Mouse (Mus musculus): ENCODE measurements around the gene Dcaf1. TPM values are rescaled to one million over a fixed set of nuclear protein-coding genes. Genes with fewer than 3 reads are reported as not detected.
A peak's percentile ranks its signal among the peaks of the same experiment; 100 is the strongest.

Gene Dcaf1
- polyA plus RNA-seq (2012; rRNA removed): 7.5 and 8.5 TPM in 2 replicates

- under 1% methylated on average over 62 of the region's 71 CpGs for WGBS
- H3K4me1 ChIP-seq (ENCODE audit: control insufficient read depth, insufficient read depth, insufficient read length): peaks cover 2% of the 10 kb centered on the region; the same call in 1 of the 2 replicates
Measured at GRCm38 (mm10) chr9:106821618-106822380, at the start of gene Dcaf1. Gene Dcaf1, plus strand, starts transcription at chr9:106821874.

GRCm38 (mm10) chr9:106776116-106776515, 45.6 kb upstream of the Dcaf1 start:
- TF ChIP-seq CTCF (IDR thresholded peaks at IDR 0.05; ENCODE audit: extremely low read depth, insufficient read depth, insufficient read length, insufficient replicate concordance) (no peak), POLR2A (IDR thresholded peaks at IDR 0.05; ENCODE audit: low read depth, low read length) (no peak)
- no peaks in the 10 kb centered on the region for H3K27me3 ChIP-seq (ENCODE audit: control insufficient read depth, insufficient read depth, low read length)
- no peaks in the 10 kb centered on the region for H3K36me3 ChIP-seq (ENCODE audit: control insufficient read depth, insufficient read depth, low read length)
- WGBS: 66% methylated on average over 1 of the region's 1 CpGs
- no peak overlapping the region for H3K4me3 ChIP-seq (ENCODE audit: extremely low read depth, insufficient read depth, insufficient read length)
- H3K4me1 ChIP-seq (ENCODE audit: control insufficient read depth, insufficient read depth, insufficient read length): no peaks in the 10 kb centered on the region
- H3K27ac ChIP-seq (ENCODE audit: insufficient read depth, low read length): no peak overlapping the region
- no peak for DNase-seq (ENCODE audit: low read depth in 1 of 2, low spot score in 2 of 2)

More at GRCm38 (mm10) chr9:106821618-106822380, at the start of gene Dcaf1:
- Histone ChIP-seq H3K36me3 (ENCODE audit: control insufficient read depth, insufficient read depth, low read length) (no peaks in the 10 kb centered on the region), H3K27ac (ENCODE audit: insufficient read depth, low read length) (peak within 1 kb of the TSS; percentile 87), H3K4me3 (ENCODE audit: extremely low read depth, insufficient read depth, insufficient read length) (peak within 1 kb of the TSS; percentile 87), H3K27me3 (ENCODE audit: control insufficient read depth, insufficient read depth, low read length) (no peaks in the 10 kb centered on the region)
- TF ChIP-seq CTCF (IDR thresholded peaks at IDR 0.05; ENCODE audit: extremely low read depth, insufficient read depth, insufficient read length, insufficient replicate concordance) (no peak), POLR2A (IDR thresholded peaks at IDR 0.05; ENCODE audit: low read depth, low read length) (no peak)
- peak; percentile 92 to 99 for DNase-seq (ENCODE audit: low read depth in 1 of 2, low spot score in 2 of 2)

GRCm38 (mm10) chr9:106777423-106777822, 44.3 kb upstream of the Dcaf1 start:
- WGBS: 90% methylated on average over 3 of the region's 3 CpGs

GRCm38 (mm10) chr9:106778319-106778718, 43.4 kb upstream of the Dcaf1 start:
- H3K27ac ChIP-seq (ENCODE audit: insufficient read depth, low read length): no peak overlapping the region
- WGBS: 63% methylated on average over 4 of the region's 4 CpGs
- DNase-seq (ENCODE audit: low read depth in 1 of 2, low spot score in 2 of 2): no peak
- TF ChIP-seq POLR2A (IDR thresholded peaks at IDR 0.05; ENCODE audit: low read depth, low read length) (no peak), CTCF (IDR thresholded peaks at IDR 0.05; ENCODE audit: extremely low read depth, insufficient read depth, insufficient read length, insufficient replicate concordance) (no peak)
- H3K4me1 ChIP-seq (ENCODE audit: control insufficient read depth, insufficient read depth, insufficient read length): no peaks in the 10 kb centered on the region
- H3K36me3 ChIP-seq (ENCODE audit: control insufficient read depth, insufficient read depth, low read length): no peaks in the 10 kb centered on the region
- no peak overlapping the region for H3K4me3 ChIP-seq (ENCODE audit: extremely low read depth, insufficient read depth, insufficient read length)
- H3K27me3 ChIP-seq (ENCODE audit: control insufficient read depth, insufficient read depth, low read length): no peaks in the 10 kb centered on the region

More at GRCm38 (mm10) chr9:106777423-106777822, 44.3 kb upstream of the Dcaf1 start:
- DNase-seq (ENCODE audit: low read depth in 1 of 2, low spot score in 2 of 2): no peak
- H3K27me3 ChIP-seq (ENCODE audit: control insufficient read depth, insufficient read depth, low read length): no peaks in the 10 kb centered on the region
- H3K4me3 ChIP-seq (ENCODE audit: extremely low read depth, insufficient read depth, insufficient read length): no peak overlapping the region
- H3K4me1 ChIP-seq (ENCODE audit: control insufficient read depth, insufficient read depth, insufficient read length): no peaks in the 10 kb centered on the region
- no peaks in the 10 kb centered on the region for H3K36me3 ChIP-seq (ENCODE audit: control insufficient read depth, insufficient read depth, low read length)
- TF ChIP-seq POLR2A (IDR thresholded peaks at IDR 0.05; ENCODE audit: low read depth, low read length): no peak
- TF ChIP-seq CTCF (IDR thresholded peaks at IDR 0.05; ENCODE audit: extremely low read depth, insufficient read depth, insufficient read length, insufficient replicate concordance): no peak
- H3K27ac ChIP-seq (ENCODE audit: insufficient read depth, low read length): no peak overlapping the region

GRCm38 (mm10) chr9:106780086-106780485, 41.6 kb upstream of the Dcaf1 start:
- Histone ChIP-seq H3K27me3 (ENCODE audit: control insufficient read depth, insufficient read depth, low read length) (no peaks in the 10 kb centered on the region), H3K36me3 (ENCODE audit: control insufficient read depth, insufficient read depth, low read length) (no peaks in the 10 kb centered on the region), H3K27ac (ENCODE audit: insufficient read depth, low read length) (no peak overlapping the region), H3K4me1 (ENCODE audit: control insufficient read depth, insufficient read depth, insufficient read length) (no peaks in the 10 kb centered on the region), H3K4me3 (ENCODE audit: extremely low read depth, insufficient read depth, insufficient read length) (no peak overlapping the region)
- TF ChIP-seq CTCF (IDR thresholded peaks at IDR 0.05; ENCODE audit: extremely low read depth, insufficient read depth, insufficient read length, insufficient replicate concordance) (no peak), POLR2A (IDR thresholded peaks at IDR 0.05; ENCODE audit: low read depth, low read length) (no peak)
- 94% methylated on average over 3 of the region's 3 CpGs for WGBS
- DNase-seq (ENCODE audit: low read depth in 1 of 2, low spot score in 2 of 2): no peak

GRCm38 (mm10) chr9:106783554-106783953, 38.1 kb upstream of the Dcaf1 start:
- Histone ChIP-seq H3K36me3 (ENCODE audit: control insufficient read depth, insufficient read depth, low read length) (no peaks in the 10 kb centered on the region), H3K27me3 (ENCODE audit: control insufficient read depth, insufficient read depth, low read length) (no peaks in the 10 kb centered on the region), H3K4me1 (ENCODE audit: control insufficient read depth, insufficient read depth, insufficient read length) (no peaks in the 10 kb centered on the region; the same call in 1 of the 2 replicates), H3K27ac (ENCODE audit: insufficient read depth, low read length) (no peak overlapping the region), H3K4me3 (ENCODE audit: extremely low read depth, insufficient read depth, insufficient read length) (no peak overlapping the region)
- TF ChIP-seq POLR2A (IDR thresholded peaks at IDR 0.05; ENCODE audit: low read depth, low read length) (no peak), CTCF (IDR thresholded peaks at IDR 0.05; ENCODE audit: extremely low read depth, insufficient read depth, insufficient read length, insufficient replicate concordance) (no peak)
- 99% methylated on average over 2 of the region's 2 CpGs for WGBS
- no peak for DNase-seq (ENCODE audit: low read depth in 1 of 2, low spot score in 2 of 2)

GRCm38 (mm10) chr9:106785206-106785605, 36.5 kb upstream of the Dcaf1 start:
- 88% methylated on average over 3 of the region's 3 CpGs for WGBS
- Histone ChIP-seq H3K4me3 (ENCODE audit: extremely low read depth, insufficient read depth, insufficient read length) (no peak overlapping the region), H3K27ac (ENCODE audit: insufficient read depth, low read length) (no peak overlapping the region), H3K4me1 (ENCODE audit: control insufficient read depth, insufficient read depth, insufficient read length) (peaks cover 4% of the 10 kb centered on the region), H3K36me3 (ENCODE audit: control insufficient read depth, insufficient read depth, low read length) (no peaks in the 10 kb centered on the region), H3K27me3 (ENCODE audit: control insufficient read depth, insufficient read depth, low read length) (no peaks in the 10 kb centered on the region)
- TF ChIP-seq POLR2A (IDR thresholded peaks at IDR 0.05; ENCODE audit: low read depth, low read length) (no peak), CTCF (IDR thresholded peaks at IDR 0.05; ENCODE audit: extremely low read depth, insufficient read depth, insufficient read length, insufficient replicate concordance) (no peak)
- no peak for DNase-seq (ENCODE audit: low read depth in 1 of 2, low spot score in 2 of 2)
